In the genomic region with DNA sequence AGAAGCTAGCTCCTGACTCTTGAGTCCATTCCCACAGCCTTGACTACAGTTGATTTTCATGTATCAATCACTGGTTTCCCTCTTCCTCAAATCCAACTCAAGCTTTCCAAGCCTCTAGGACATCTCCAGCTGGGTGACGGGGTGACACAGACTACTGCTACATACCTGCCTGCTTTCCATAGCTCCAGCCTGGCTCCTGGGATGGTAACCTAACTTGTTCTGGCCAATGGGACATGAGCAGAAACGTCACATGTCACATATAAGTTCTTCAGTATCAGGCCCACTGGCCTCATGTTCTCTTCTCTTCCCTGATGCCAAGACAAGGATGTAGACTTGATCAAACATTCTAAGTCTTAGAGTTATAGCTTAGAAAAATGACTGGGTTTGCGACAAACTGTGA, we compare ENCODE assay signal across 30 mouse cellular contexts.
"Had no signal": no experiment of that assay in that cellular context is flagged by ENCODE, and none has a peak within 500 bp of the region (broad histone marks: within the 10 kb centered on the region; RNA-seq: fewer than 3 reads in every experiment).

No protein-coding gene starts in this region.

- H3K9me3 ChIP-seq: limb, embryonic 10.5 days; limb, embryonic 12.5 days; limb, embryonic 13.5 days; limb, embryonic 15.5 days; liver, embryonic 12.5 days; liver, embryonic 13.5 days; liver, embryonic 15.5 days; lung, embryonic 15.5 days; midbrain, embryonic 10.5 days; midbrain, embryonic 12.5 days; midbrain, embryonic 13.5 days; midbrain, embryonic 15.5 days; neural tube, embryonic 12.5 days had no signal

- H3K9ac ChIP-seq: limb, embryonic 12.5 days; limb, embryonic 13.5 days; limb, embryonic 15.5 days; liver, embryonic 12.5 days; liver, embryonic 13.5 days; liver, embryonic 14.5 days; liver, embryonic 15.5 days; lung, embryonic 14.5 days; lung, embryonic 15.5 days; midbrain, embryonic 12.5 days; midbrain, embryonic 13.5 days; midbrain, embryonic 15.5 days; neural tube, embryonic 12.5 days had no signal

- H3K4me3 ChIP-seq: limb, embryonic 10.5 days; limb, embryonic 12.5 days; limb, embryonic 13.5 days; limb, embryonic 15.5 days; liver, embryonic 12.5 days; liver, embryonic 13.5 days; liver, embryonic 15.5 days; lung, embryonic 15.5 days; megakaryocyte, embryonic 14.5 days; midbrain, embryonic 10.5 days; midbrain, embryonic 12.5 days; midbrain, embryonic 13.5 days; midbrain, embryonic 15.5 days; myocyte; neural tube, embryonic 12.5 days had no signal

- H3K4me2 ChIP-seq: limb, embryonic 12.5 days; limb, embryonic 13.5 days; limb, embryonic 15.5 days; liver, embryonic 12.5 days; liver, embryonic 13.5 days; liver, embryonic 15.5 days; lung, embryonic 14.5 days; lung, embryonic 15.5 days; midbrain, embryonic 11.5 days; midbrain, embryonic 12.5 days; midbrain, embryonic 13.5 days; midbrain, embryonic 15.5 days; neural tube, embryonic 12.5 days had no signal

- H3K4me1 ChIP-seq: limb, embryonic 10.5 days; limb, embryonic 12.5 days; limb, embryonic 13.5 days; limb, embryonic 15.5 days; liver, embryonic 12.5 days; liver, embryonic 13.5 days; liver, embryonic 15.5 days; lung, embryonic 15.5 days; midbrain, embryonic 15.5 days had no signal

- H3K36me3 ChIP-seq: limb, embryonic 10.5 days; limb, embryonic 12.5 days; limb, embryonic 13.5 days; limb, embryonic 15.5 days; liver, embryonic 12.5 days; liver, embryonic 13.5 days; liver, embryonic 15.5 days; lung, embryonic 15.5 days; midbrain, embryonic 10.5 days; midbrain, embryonic 12.5 days; midbrain, embryonic 13.5 days; midbrain, embryonic 15.5 days; neural tube, embryonic 12.5 days had no signal

- H3K27me3 ChIP-seq: limb, embryonic 12.5 days; limb, embryonic 13.5 days; limb, embryonic 15.5 days; liver, embryonic 12.5 days; liver, embryonic 13.5 days; liver, embryonic 15.5 days; lung, embryonic 15.5 days; midbrain, embryonic 12.5 days; midbrain, embryonic 13.5 days; midbrain, embryonic 15.5 days; neural tube, embryonic 12.5 days had no signal

- ATAC-seq: liver, embryonic 12.5 days; lung, postnatal 0 days; midbrain, embryonic 13.5 days; midbrain, embryonic 15.5 days; midbrain, embryonic 16.5 days had no signal

- H3K27ac ChIP-seq: limb, embryonic 10.5 days; limb, embryonic 12.5 days; limb, embryonic 13.5 days; limb, embryonic 15.5 days; liver, embryonic 12.5 days; liver, embryonic 13.5 days; liver, embryonic 14.5 days; liver, embryonic 15.5 days; lung, embryonic 15.5 days; macrophage; midbrain, embryonic 10.5 days; midbrain, embryonic 12.5 days; midbrain, embryonic 13.5 days; midbrain, embryonic 15.5 days; neural tube, embryonic 12.5 days had no signal

- DNase-seq: left cerebral cortex, postnatal 4 days; liver; liver, embryonic 13.5 days; lung, adult 18-20 months; lung, adult 2 months; lung, embryonic 14.5 days; lung, postnatal 10 days; lung, postnatal 14 days; lung, postnatal 36 days; lung, postnatal 4 days; midbrain, embryonic 14.5 days had no signal
